Mouse (Mus musculus) stomach, embryonic 16.5 days (tissue): ENCODE measurements around the gene Kcnj9. TPM values are rescaled to one million over a fixed set of nuclear protein-coding genes. Genes with fewer than 3 reads are reported as not detected.
A peak's percentile ranks its signal among the peaks of the same experiment; 100 is the strongest.

ENCODE experiments used
- ATAC-seq: fragments of 200-750 bp; cut with Nextera tagmentation; 2 replicates; pipeline ENCODE4 v1.8.0; 2017; ENCODE audit warnings: moderate number of reproducible peaks, moderate TSS enrichment; ENCODE audit not compliant: insufficient read depth, low FRiP score
- H3K27ac ChIP-seq: fragments of 300-500 bp; sonication (generic); 2 replicates; pipeline ENCODE4 v1.5.1; 2014; ENCODE audit warnings: low read length
- H3K27me3 ChIP-seq: fragments of 300-500 bp; sonication (generic); 2 replicates; pipeline ENCODE4 v1.6.1; 2014; ENCODE audit warnings: low read length, control low read depth, mixed read lengths; ENCODE audit not compliant: control insufficient read depth, insufficient read depth
- H3K36me3 ChIP-seq: fragments of 300-500 bp; sonication (generic); 2 replicates; pipeline ENCODE4 v1.6.1; 2014; ENCODE audit warnings: low read length; ENCODE audit not compliant: control insufficient read depth, insufficient read depth
- H3K4me1 ChIP-seq: fragments of 300-500 bp; sonication (generic); 2 replicates; pipeline ENCODE4 v1.6.1; 2014; ENCODE audit warnings: low read length, control low read depth, mixed read lengths; ENCODE audit not compliant: control insufficient read depth, insufficient read depth
- H3K4me2 ChIP-seq: fragments of 300-500 bp; sonication (generic); 2 replicates; pipeline ENCODE4 v1.6.1; 2014; ENCODE audit warnings: low read depth, low read length, mixed read lengths
- H3K4me3 ChIP-seq: fragments of 300-500 bp; sonication (generic); replicated peaks from 2 replicates; pipeline ENCODE4 v1.5.1; 2014; ENCODE audit warnings: mild to moderate bottlenecking, low read length
- H3K9ac ChIP-seq: fragments of 300-500 bp; sonication (generic); 2 replicates; pipeline ENCODE4 v1.6.1; 2014; ENCODE audit warnings: low read length
- H3K9me3 ChIP-seq: fragments of 300-500 bp; sonication (generic); replicated peaks from 2 replicates; pipeline ENCODE4 v1.6.1; 2016; ENCODE audit warnings: low read length, control low read depth; ENCODE audit not compliant: control insufficient read depth
- WGBS: fragments of 180-500 bp; shearing (Covaris S2); extraction: QIAGEN DNeasy Blood & Tissue Kit; methylation state at CpG from one replicate; pipeline ENCODE4 v1.1.7; 2014; 5-methylcytosine and 5-hydroxymethylcytosine counted together
- polyA plus RNA-seq: library from polyadenylated mRNA; unstranded; fragments of >200 nt; fragmentation: Nextera tagmentation; extraction: Ambion mirVana; gene quantifications from 2 replicates; pipeline ENCODE4 v1.2.1, GENCODE M21; 2015

The Kcnj9 gene
- polyA plus RNA-seq, 1 experiment from 2014 or later: not detected

DNA sequence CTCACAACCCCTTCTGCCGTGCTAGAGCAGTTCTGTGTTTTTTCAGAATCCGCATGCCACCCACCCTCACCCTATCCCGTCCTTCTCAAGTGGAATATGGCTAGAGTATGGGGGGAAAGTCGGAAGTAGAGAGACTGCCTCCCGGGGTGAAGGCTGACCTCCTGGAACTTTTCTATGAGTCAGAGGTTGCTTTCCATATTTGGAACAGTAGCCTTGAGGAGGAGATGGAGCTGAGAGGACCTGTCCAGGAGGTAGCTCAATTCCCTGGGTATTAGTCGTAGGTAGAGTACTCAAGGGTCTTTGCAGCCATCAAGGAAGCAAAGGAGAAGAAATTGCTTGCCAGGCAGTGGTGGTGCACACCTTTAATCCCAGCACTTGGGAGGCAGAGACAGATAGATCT lies 22.9 kb upstream of the Kcnj9 start:
- Histone ChIP-seq H3K4me2 (no peak overlapping the region), H3K27me3 (no peaks in the 10 kb centered on the region), H3K4me1 (peaks cover 9% of the 10 kb centered on the region; the same call in 1 of the 2 replicates), H3K4me3 (no peak overlapping the region), H3K9ac (no peak overlapping the region), H3K9me3 (no peaks in the 10 kb centered on the region), H3K27ac (no peak overlapping the region), H3K36me3 (no peaks in the 10 kb centered on the region)
- ATAC-seq: no peak
- 64% methylated on average over 6 of the region's 6 CpGs for WGBS

DNA sequence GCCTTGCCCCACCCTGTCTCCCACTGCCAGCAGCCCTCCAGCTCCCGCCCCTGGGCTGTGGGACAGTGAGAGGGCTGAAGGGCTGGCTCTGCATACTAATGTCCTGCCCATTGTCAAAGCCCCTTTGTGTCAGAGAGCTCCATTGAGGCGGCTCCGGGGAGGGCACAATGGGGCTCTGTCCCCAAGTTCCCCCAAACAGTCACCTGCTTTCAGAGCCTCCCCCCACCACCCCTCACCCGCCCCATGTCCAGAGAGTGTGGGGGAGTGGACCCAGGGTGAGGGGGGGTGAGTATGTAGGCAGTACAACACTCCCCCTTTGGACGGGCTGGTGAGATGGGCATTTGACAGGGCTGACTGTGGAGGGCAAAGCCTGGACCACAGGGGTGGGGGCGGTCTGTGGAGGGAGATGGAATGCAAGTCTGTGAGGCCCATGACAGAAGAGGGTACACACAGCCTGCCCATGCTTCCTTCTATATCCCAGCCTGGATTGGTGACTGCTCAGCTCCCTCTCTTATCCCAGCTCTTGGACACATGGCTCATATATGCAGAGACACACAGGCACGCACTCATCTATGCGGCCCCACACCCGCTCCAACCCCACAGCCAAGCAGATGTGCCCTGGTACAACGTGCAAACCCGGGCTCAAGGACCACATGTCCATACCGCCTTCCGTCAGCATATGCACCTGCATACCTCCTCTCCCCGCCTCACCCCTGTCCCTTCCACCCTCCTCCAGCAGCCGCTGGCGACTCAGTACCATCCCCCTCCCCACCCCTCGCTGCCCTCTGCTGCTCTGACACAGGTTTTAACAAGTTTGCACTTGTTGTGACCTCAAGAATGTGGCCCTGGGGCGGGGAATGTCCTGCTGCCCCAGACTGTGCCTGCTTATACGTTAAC lies 21.0 kb upstream of the Kcnj9 start:
- H3K27me3 ChIP-seq: no peaks in the 10 kb centered on the region
- WGBS: 20% methylated on average over 19 of the region's 19 CpGs
- H3K4me1 ChIP-seq: peaks cover 9% of the 10 kb centered on the region; the same call in 1 of the 2 replicates
- H3K9me3 ChIP-seq: no peaks in the 10 kb centered on the region
- no peak overlapping the region for H3K27ac ChIP-seq
- H3K9ac ChIP-seq: no peak overlapping the region
- H3K36me3 ChIP-seq: no peaks in the 10 kb centered on the region
- H3K4me2 ChIP-seq: no peak overlapping the region
- no peak overlapping the region for H3K4me3 ChIP-seq
- ATAC-seq: peak; percentile 73

DNA sequence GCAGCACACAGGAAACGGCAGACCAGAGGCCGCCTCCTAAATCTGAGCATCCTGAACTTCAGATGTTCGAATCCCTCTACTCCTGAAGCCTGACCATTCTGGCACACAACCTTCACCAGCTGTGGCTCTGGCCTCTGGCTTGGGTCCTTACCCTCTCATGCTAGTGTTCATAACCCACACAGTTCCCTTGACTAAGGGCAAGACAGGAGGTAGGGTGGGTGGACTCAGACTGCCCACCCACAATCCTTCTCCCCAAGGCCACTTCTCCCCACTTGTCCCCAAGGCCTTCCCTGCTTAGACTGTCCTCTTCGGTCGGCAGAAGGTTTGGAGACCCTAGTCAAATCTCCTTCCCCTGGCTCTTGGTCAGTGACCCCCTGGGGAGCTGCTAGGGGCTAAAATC lies 20.4 kb upstream of the Kcnj9 start:
- Histone ChIP-seq H3K4me1 (peaks cover 9% of the 10 kb centered on the region; the same call in 1 of the 2 replicates), H3K4me3 (no peak overlapping the region), H3K9ac (no peak overlapping the region), H3K9me3 (no peaks in the 10 kb centered on the region), H3K36me3 (no peaks in the 10 kb centered on the region), H3K4me2 (no peak overlapping the region), H3K27me3 (no peaks in the 10 kb centered on the region), H3K27ac (no peak overlapping the region)
- no peak for ATAC-seq
- 69% methylated on average over 5 of the region's 5 CpGs for WGBS

DNA sequence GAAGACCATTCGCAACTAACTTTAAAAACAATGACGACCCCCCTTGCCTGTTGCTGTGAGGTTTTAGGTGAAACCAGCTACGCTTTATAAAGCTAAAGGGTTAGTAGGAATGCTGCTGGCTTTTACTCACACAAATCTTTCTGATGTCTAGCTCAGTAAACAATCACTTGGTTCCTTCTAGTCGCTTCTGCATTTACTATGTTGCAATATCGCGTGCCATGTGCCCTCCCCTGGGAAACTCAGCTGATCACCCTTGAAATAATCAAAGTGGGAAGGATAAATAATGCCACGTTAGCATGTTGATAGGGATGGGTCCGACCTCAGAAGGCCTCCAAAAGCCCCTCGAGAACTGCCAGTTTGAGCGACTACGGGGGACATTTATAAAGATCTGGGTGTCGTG lies 18.3 kb upstream of the Kcnj9 start:
- Histone ChIP-seq H3K4me3 (no peak overlapping the region), H3K9me3 (no peaks in the 10 kb centered on the region), H3K4me1 (peaks cover 9% of the 10 kb centered on the region; the same call in 1 of the 2 replicates), H3K27ac (no peak overlapping the region), H3K27me3 (peaks cover 5% of the 10 kb centered on the region), H3K4me2 (no peak overlapping the region), H3K36me3 (no peaks in the 10 kb centered on the region), H3K9ac (no peak overlapping the region)
- whole genome bisulfite sequencing: 82% methylated on average over 12 of the region's 12 CpGs
- ATAC-seq: no peak

DNA sequence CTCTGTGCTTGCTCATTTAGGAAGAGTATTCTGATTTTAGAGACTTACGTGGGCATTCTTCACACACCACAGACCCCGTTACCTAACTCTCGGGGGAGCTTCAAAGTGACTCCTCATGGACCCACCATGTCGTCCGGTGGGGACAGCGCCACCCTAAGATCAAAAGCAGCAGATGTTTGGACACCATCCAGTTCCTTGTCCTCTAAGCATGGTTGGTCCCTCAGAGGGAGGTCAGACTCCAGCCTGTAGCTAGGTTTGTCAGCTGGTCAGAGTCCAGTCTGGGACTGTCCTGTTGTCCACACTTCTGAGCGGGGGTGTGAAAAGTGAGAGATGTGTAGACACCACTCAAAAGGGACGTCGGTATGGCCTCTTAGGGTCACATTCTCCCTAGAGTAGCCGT lies 17.6 kb upstream of the Kcnj9 start:
- no peaks in the 10 kb centered on the region for H3K36me3 ChIP-seq
- peaks cover 9% of the 10 kb centered on the region; the same call in 1 of the 2 replicates for H3K4me1 ChIP-seq
- H3K27ac ChIP-seq: no peak overlapping the region
- H3K4me2 ChIP-seq: no peak overlapping the region
- 81% methylated on average over 10 of the region's 10 CpGs for WGBS
- peaks cover 12% of the 10 kb centered on the region for H3K27me3 ChIP-seq
- no peaks in the 10 kb centered on the region for H3K9me3 ChIP-seq
- no peak overlapping the region for H3K4me3 ChIP-seq
- no peak overlapping the region for H3K9ac ChIP-seq
- no peak for ATAC-seq

DNA sequence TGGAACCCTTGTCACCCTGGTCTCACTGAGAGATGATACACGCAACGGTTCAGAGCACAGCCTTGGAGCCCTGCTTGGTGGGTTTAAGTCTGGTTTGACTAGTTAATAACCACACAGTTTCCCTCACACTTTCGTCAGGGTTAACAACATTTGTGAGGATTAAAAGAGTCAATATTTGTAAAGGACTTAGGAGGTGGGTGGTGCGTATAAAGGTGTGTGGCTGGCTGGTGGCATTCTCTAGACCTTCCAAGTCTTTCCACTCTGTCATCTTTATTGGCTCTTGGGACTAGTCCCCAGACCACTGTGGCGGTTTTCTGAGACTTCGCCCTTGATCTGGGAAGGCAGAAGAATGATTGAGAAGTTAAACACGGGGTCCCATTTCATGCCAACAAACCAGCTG lies 15.7 kb upstream of the Kcnj9 start:
- H3K27me3 ChIP-seq: peaks cover 25% of the 10 kb centered on the region
- no peak overlapping the region for H3K4me2 ChIP-seq

DNA sequence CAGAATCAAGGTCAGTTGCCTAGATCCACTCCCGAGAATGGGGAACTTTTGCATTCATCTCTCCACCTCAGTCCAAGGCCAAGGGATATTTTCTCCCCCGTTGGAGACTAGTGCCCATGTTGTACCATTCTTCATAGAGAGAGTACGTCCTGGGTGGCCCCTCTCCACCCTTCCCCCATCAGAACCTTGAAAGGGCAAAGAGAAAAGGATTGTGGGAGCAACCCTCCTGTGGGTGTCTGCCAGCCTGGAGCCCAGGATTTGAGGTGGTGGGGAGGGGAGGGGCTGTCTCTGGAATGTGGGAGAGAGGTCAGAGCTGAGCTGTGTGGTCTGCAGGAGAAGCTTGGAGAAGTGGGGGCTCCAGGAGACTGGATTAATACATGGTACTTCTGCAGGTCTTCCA lies 14.8 kb upstream of the Kcnj9 start:
- no peak for ATAC-seq
- H3K4me2 ChIP-seq: no peak overlapping the region
- H3K27me3 ChIP-seq: peaks cover 27% of the 10 kb centered on the region
- H3K27ac ChIP-seq: no peak overlapping the region
- no peaks in the 10 kb centered on the region for H3K36me3 ChIP-seq
- H3K9me3 ChIP-seq: no peaks in the 10 kb centered on the region
- H3K4me1 ChIP-seq: peaks cover 4% of the 10 kb centered on the region
- H3K4me3 ChIP-seq: no peak overlapping the region
- H3K9ac ChIP-seq: no peak overlapping the region
- 48% methylated on average over 3 of the region's 3 CpGs for WGBS

More for the DNA sequence above, 15.7 kb upstream of the Kcnj9 start:
- peaks cover 4% of the 10 kb centered on the region for H3K4me1 ChIP-seq
- 51% methylated on average over 7 of the region's 7 CpGs for WGBS
- no peak overlapping the region for H3K27ac ChIP-seq
- ATAC-seq: peak; percentile 45; the same call in 1 of the 2 replicates
- no peaks in the 10 kb centered on the region for H3K36me3 ChIP-seq
- no peak overlapping the region for H3K9ac ChIP-seq
- H3K9me3 ChIP-seq: no peaks in the 10 kb centered on the region
- no peak overlapping the region for H3K4me3 ChIP-seq

DNA sequence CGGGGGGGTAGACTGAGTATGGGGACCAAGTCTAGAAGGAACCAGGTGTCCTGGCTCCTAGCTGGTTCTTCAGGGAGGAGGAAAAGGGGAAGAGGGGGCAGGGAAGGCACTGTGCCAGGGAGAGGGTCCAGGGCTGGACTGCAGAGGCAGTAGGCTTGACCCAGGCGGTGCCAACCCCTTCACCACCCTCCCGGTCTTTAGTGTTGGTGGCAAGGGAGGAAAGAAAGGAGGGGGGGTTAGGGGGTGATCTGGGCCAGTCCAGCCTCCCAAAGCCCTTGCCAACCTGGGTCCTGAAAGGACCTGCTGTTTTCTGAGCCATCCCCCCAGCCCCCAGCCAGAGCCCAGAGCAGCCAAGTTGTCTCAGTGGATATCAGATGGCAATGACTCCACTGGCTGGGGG lies 13.6 kb upstream of the Kcnj9 start:
- Histone ChIP-seq H3K36me3 (no peaks in the 10 kb centered on the region), H3K4me2 (no peak overlapping the region), H3K4me3 (no peak overlapping the region), H3K27ac (no peak overlapping the region), H3K9ac (no peak overlapping the region), H3K9me3 (no peaks in the 10 kb centered on the region), H3K27me3 (peaks cover 27% of the 10 kb centered on the region), H3K4me1 (peaks cover 4% of the 10 kb centered on the region)
- ATAC-seq: no peak
- 86% methylated on average over 3 of the region's 3 CpGs for WGBS

DNA sequence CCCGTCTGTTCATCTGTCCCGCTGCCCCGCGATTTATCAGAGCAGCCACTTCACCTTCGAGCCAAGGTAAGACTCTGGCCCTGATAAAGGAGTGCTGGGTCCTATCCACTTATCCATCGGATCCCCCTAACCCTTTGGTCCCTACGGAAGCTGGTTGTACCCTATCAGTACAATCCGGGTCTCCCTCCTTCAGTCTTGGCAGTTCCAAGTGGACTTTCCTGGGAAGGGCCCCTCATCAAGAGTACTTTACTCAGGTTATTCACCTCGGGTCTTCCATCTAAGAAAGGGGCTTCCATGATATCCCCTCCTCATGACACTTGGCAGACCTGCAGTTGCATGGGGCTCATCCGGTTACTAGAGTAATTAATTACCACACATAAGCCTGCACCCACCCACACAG lies 12.3 kb upstream of the Kcnj9 start:
- Histone ChIP-seq H3K9ac (no peak overlapping the region; the same call in 1 of the 2 replicates), H3K4me3 (peak overlapping the region; percentile 47), H3K9me3 (no peaks in the 10 kb centered on the region), H3K4me2 (peak overlapping the region; percentile 59), H3K36me3 (no peaks in the 10 kb centered on the region), H3K27me3 (peaks cover 27% of the 10 kb centered on the region), H3K4me1 (peaks cover 4% of the 10 kb centered on the region), H3K27ac (no peak overlapping the region)
- no peak for ATAC-seq
- WGBS: 12% methylated on average over 10 of the region's 10 CpGs
